Mouse (Mus musculus): ENCODE measurements around the gene Gadd45b.

DNA sequence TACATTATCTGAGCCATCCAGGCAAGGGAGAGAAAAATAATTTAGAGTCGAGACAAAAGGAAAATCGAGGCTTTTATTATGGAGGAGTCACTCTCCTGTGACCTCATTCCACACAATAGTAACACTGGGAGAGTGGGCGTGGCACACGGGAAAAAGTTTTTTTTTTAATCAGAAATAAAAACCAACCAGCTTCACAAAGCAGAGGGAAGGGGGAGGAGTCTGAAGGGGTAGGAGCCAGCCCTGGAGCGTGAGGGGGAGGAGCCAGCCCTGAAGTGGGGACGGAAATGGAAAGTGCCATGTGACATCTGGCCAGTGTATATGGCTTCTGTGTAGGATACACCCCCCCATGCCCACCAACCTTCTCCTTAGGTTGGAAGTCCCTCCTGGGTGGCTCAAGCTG, 18.7 kb downstream of the Gadd45b start:
- TF ChIP-seq POLR2A (IDR thresholded peaks at IDR 0.05; ENCODE audit: low read depth, low read length) (no peak), CTCF (IDR thresholded peaks at IDR 0.05; ENCODE audit: extremely low read depth, insufficient read length, insufficient replicate concordance, low read depth, low read length) (no peak)

All from small intestine, adult 2 months (tissue).